Mouse (Mus musculus) heart, embryonic 16.5 days (tissue): ENCODE data around the gene Gpat2. TPM values are rescaled to one million over a fixed set of nuclear protein-coding genes. Genes with fewer than 3 reads are reported as not detected.

Experiments
- ATAC-seq: fragments of 200-750 bp; cut with Nextera tagmentation; replicated peaks from 2 replicates; pipeline ENCODE4 v1.8.0; 2017; ENCODE audit warnings: moderate number of reproducible peaks; ENCODE audit not compliant: insufficient read depth, low FRiP score; ENCODE audit errors: extremely low read depth
- H3K27ac ChIP-seq: fragments of 300-500 bp; sonication (generic); 2 replicates; pipeline ENCODE4 v1.5.1; 2014; ENCODE audit warnings: mild to moderate bottlenecking, low read length, control low read depth, moderate library complexity
- H3K27me3 ChIP-seq: fragments of 300-500 bp; sonication (generic); 2 replicates; pipeline ENCODE4 v1.6.1; 2014; ENCODE audit warnings: low read length, mixed read lengths; ENCODE audit not compliant: control insufficient read depth, insufficient read depth
- H3K36me3 ChIP-seq: fragments of 300-500 bp; sonication (generic); 2 replicates; pipeline ENCODE4 v1.6.1; 2014; ENCODE audit not compliant: control insufficient read depth, insufficient read depth
- H3K4me1 ChIP-seq: fragments of 300-500 bp; sonication (generic); 2 replicates; pipeline ENCODE4 v1.6.1; 2014; ENCODE audit warnings: low read length, mixed read lengths; ENCODE audit not compliant: control insufficient read depth, insufficient read depth
- H3K4me2 ChIP-seq: fragments of 300-500 bp; sonication (generic); 2 replicates; pipeline ENCODE4 v1.6.1; 2014; ENCODE audit warnings: low read depth, mild to moderate bottlenecking, control low read depth, low read length
- H3K4me3 ChIP-seq: fragments of 300-500 bp; sonication (generic); 2 replicates; pipeline ENCODE4 v1.5.1; 2014; ENCODE audit warnings: mild to moderate bottlenecking, control low read depth, low read length
- H3K9ac ChIP-seq: fragments of 300-500 bp; sonication (generic); 2 replicates; pipeline ENCODE4 v1.6.1; 2014; ENCODE audit warnings: low read length, control low read depth
- H3K9me3 ChIP-seq: fragments of 300-500 bp; sonication (generic); replicated peaks from 2 replicates; pipeline ENCODE4 v1.6.1; 2016; ENCODE audit warnings: low read length; ENCODE audit not compliant: control insufficient read depth
- WGBS: fragments of 180-500 bp; shearing (Covaris S2); extraction: QIAGEN DNeasy Blood & Tissue Kit; methylation state at CpG from one replicate; pipeline ENCODE4 v1.1.7; 2014; 5-methylcytosine and 5-hydroxymethylcytosine counted together
- polyA plus RNA-seq: library from polyadenylated mRNA; unstranded; fragments of >200 nt; fragmentation: Nextera tagmentation; extraction: Ambion mirVana; gene quantifications from 2 replicates; pipeline ENCODE4 v1.2.1, GENCODE M21; 2015

Gpat2 gene
- polyA plus RNA-seq, 1 experiment from 2014 or later: 0.35 TPM

- Histone ChIP-seq H3K9ac (no peak overlapping the region), H3K4me3 (no peak overlapping the region), H3K4me2 (no peak overlapping the region), H3K36me3 (peaks cover 3% of the 10 kb centered on the region; the same call in 1 of the 2 replicates), H3K4me1 (no peaks in the 10 kb centered on the region), H3K27ac (no peak overlapping the region), H3K27me3 (no peaks in the 10 kb centered on the region), H3K9me3 (no peaks in the 10 kb centered on the region)
- WGBS: 82% methylated on average over 9 of the region's 9 CpGs
- ATAC-seq: no peak
These were observed 8.7 kb downstream of the Gpat2 start for GRCm38 (mm10) chr2:127433487-127434295.

GRCm38 (mm10) chr2:127435135-127435534 is 10.1 kb downstream of the Gpat2 start:
- Histone ChIP-seq H3K4me1 (no peaks in the 10 kb centered on the region), H3K27me3 (no peaks in the 10 kb centered on the region), H3K4me3 (no peak overlapping the region), H3K9me3 (no peaks in the 10 kb centered on the region), H3K4me2 (no peak overlapping the region), H3K9ac (no peak overlapping the region), H3K27ac (no peak overlapping the region), H3K36me3 (peaks cover 3% of the 10 kb centered on the region; the same call in 1 of the 2 replicates)
- no peak for ATAC-seq
- 32% methylated on average over 2 of the region's 2 CpGs for WGBS

- H3K4me2 ChIP-seq: no peak overlapping the region
- H3K27me3 ChIP-seq: no peaks in the 10 kb centered on the region
- no peak overlapping the region for H3K27ac ChIP-seq
- 88% methylated on average over 2 of the region's 2 CpGs for WGBS
- no peak for ATAC-seq
- H3K36me3 ChIP-seq: peaks cover 3% of the 10 kb centered on the region; the same call in 1 of the 2 replicates
- H3K4me3 ChIP-seq: no peak overlapping the region
- H3K9me3 ChIP-seq: no peaks in the 10 kb centered on the region
- H3K4me1 ChIP-seq: no peaks in the 10 kb centered on the region
- no peak overlapping the region for H3K9ac ChIP-seq
These were observed 10.6 kb downstream of the Gpat2 start for GRCm38 (mm10) chr2:127435554-127435953.

GRCm38 (mm10) chr2:127437697-127438096 is 12.7 kb downstream of the Gpat2 start:
- 82% methylated on average over 5 of the region's 5 CpGs for WGBS

GRCm38 (mm10) chr2:127444055-127444789 is 19.2 kb downstream of the Gpat2 start, which contains the start of gene Fahd2a:
Gene Fahd2a, minus strand, starts transcription at chr2:127444565.
- peak within 1 kb of the TSS; percentile 77 for H3K4me3 ChIP-seq
- H3K4me2 ChIP-seq: peak within 1 kb of the TSS; percentile 79
- peak; percentile 76 for ATAC-seq
- H3K36me3 ChIP-seq: no peaks in the 10 kb centered on the region
- peak within 1 kb of the TSS; percentile 79 for H3K9ac ChIP-seq
- 2% methylated on average over 37 of the region's 37 CpGs for WGBS
- no peaks in the 10 kb centered on the region for H3K9me3 ChIP-seq
- no peaks in the 10 kb centered on the region for H3K27me3 ChIP-seq
- peaks cover 7% of the 10 kb centered on the region for H3K4me1 ChIP-seq
- peak within 1 kb of the TSS; percentile 26; the same call in 1 of the 2 replicates for H3K27ac ChIP-seq

More at GRCm38 (mm10) chr2:127437697-127438096, 12.7 kb downstream of the Gpat2 start:
- Histone ChIP-seq H3K4me2 (no peak overlapping the region), H3K36me3 (peaks cover 3% of the 10 kb centered on the region; the same call in 1 of the 2 replicates), H3K9ac (no peak overlapping the region), H3K4me1 (no peaks in the 10 kb centered on the region), H3K9me3 (no peaks in the 10 kb centered on the region), H3K27ac (no peak overlapping the region), H3K4me3 (no peak overlapping the region), H3K27me3 (no peaks in the 10 kb centered on the region)
- ATAC-seq: no peak

GRCm38 (mm10) chr2:127446847-127447246 is 21.8 kb downstream of the Gpat2 start:
- no peak overlapping the region for H3K9ac ChIP-seq
- H3K36me3 ChIP-seq: no peaks in the 10 kb centered on the region
- H3K4me1 ChIP-seq: peaks cover 10% of the 10 kb centered on the region
- H3K9me3 ChIP-seq: no peaks in the 10 kb centered on the region
- no peak for ATAC-seq
- WGBS: 12% methylated on average over 3 of the region's 3 CpGs
- H3K4me3 ChIP-seq: no peak overlapping the region
- H3K4me2 ChIP-seq: no peak overlapping the region
- no peak overlapping the region for H3K27ac ChIP-seq
- no peaks in the 10 kb centered on the region for H3K27me3 ChIP-seq

GRCm38 (mm10) chr2:127449691-127450090 is 24.7 kb downstream of the Gpat2 start:
- Histone ChIP-seq H3K9ac (no peak overlapping the region), H3K9me3 (no peaks in the 10 kb centered on the region), H3K27me3 (peaks cover 6% of the 10 kb centered on the region; the same call in 1 of the 2 replicates), H3K4me3 (no peak overlapping the region), H3K36me3 (no peaks in the 10 kb centered on the region), H3K27ac (no peak overlapping the region), H3K4me1 (peaks cover 4% of the 10 kb centered on the region), H3K4me2 (no peak overlapping the region)
- ATAC-seq: no peak
- WGBS: 29% methylated on average over 7 of the region's 7 CpGs

GRCm38 (mm10) chr2:127451748-127452147 is 26.7 kb downstream of the Gpat2 start:
- Histone ChIP-seq H3K4me2 (no peak overlapping the region), H3K36me3 (no peaks in the 10 kb centered on the region), H3K27ac (no peak overlapping the region), H3K4me1 (0 out of 2 replicates have a peak, but pooled peaks cover 3% of the 10 kb centered on the region), H3K9ac (no peak overlapping the region), H3K4me3 (no peak overlapping the region), H3K27me3 (peaks cover 6% of the 10 kb centered on the region; the same call in 1 of the 2 replicates), H3K9me3 (no peaks in the 10 kb centered on the region)
- 9% methylated on average over 6 of the region's 6 CpGs for whole genome bisulfite sequencing
- ATAC-seq: no peak

- WGBS: 76% methylated on average over 9 of the region's 9 CpGs
- H3K9ac ChIP-seq: no peak overlapping the region
- H3K9me3 ChIP-seq: no peaks in the 10 kb centered on the region
These were observed 28.1 kb downstream of the Gpat2 start for GRCm38 (mm10) chr2:127453141-127453540.

More at GRCm38 (mm10) chr2:127453141-127453540, 28.1 kb downstream of the Gpat2 start:
- no peak for ATAC-seq
- Histone ChIP-seq H3K4me3 (no peak overlapping the region), H3K4me1 (0 out of 2 replicates have a peak, but pooled peaks cover 3% of the 10 kb centered on the region), H3K27ac (no peak overlapping the region), H3K4me2 (no peak overlapping the region), H3K36me3 (no peaks in the 10 kb centered on the region), H3K27me3 (peaks cover 6% of the 10 kb centered on the region; the same call in 1 of the 2 replicates)
